Mouse (Mus musculus) neural tube, embryonic 12.5 days (tissue): Measurements from ENCODE around the gene Ubap2. TPM values are rescaled to one million over a fixed set of nuclear protein-coding genes. Genes with fewer than 3 reads are reported as not detected.

ENCODE experiments used
- ATAC-seq: fragments of 200-750 bp; cut with Nextera tagmentation; 2 replicates; pipeline ENCODE4 v1.8.0; 2017; ENCODE audit warnings: low read depth, mild to moderate bottlenecking, moderate TSS enrichment, moderate library complexity; ENCODE audit not compliant: low FRiP score
- H3K27ac ChIP-seq: fragments of 300-500 bp; sonication (generic); 2 replicates; pipeline ENCODE4 v1.5.1; 2016
- H3K27me3 ChIP-seq: fragments of 300-500 bp; sonication (generic); replicated peaks from 2 replicates; pipeline ENCODE4 v1.6.1; 2016; ENCODE audit warnings: mild to moderate bottlenecking
- H3K36me3 ChIP-seq: fragments of 300-500 bp; sonication (generic); 2 replicates; pipeline ENCODE4 v1.6.1; 2016; ENCODE audit warnings: mild to moderate bottlenecking
- H3K4me1 ChIP-seq: fragments of 300-500 bp; sonication (generic); 2 replicates; pipeline ENCODE4 v1.6.1; 2016
- H3K4me2 ChIP-seq: fragments of 300-500 bp; sonication (generic); replicated peaks from 2 replicates; pipeline ENCODE4 v1.6.1; 2016; ENCODE audit warnings: mild to moderate bottlenecking
- H3K4me3 ChIP-seq: fragments of 300-500 bp; sonication (generic); 2 replicates; pipeline ENCODE4 v1.5.1; 2016
- H3K9ac ChIP-seq: fragments of 300-500 bp; sonication (generic); 2 replicates; pipeline ENCODE4 v1.6.1; 2016; ENCODE audit warnings: mild to moderate bottlenecking
- H3K9me3 ChIP-seq: fragments of 300-500 bp; sonication (generic); 2 replicates; pipeline ENCODE4 v1.6.1; 2016; ENCODE audit warnings: mild to moderate bottlenecking
- WGBS: fragments of 180-500 bp; shearing (Covaris S2); methylation state at CpG from one replicate; pipeline ENCODE4 v1.1.7; 2016; 5-methylcytosine and 5-hydroxymethylcytosine counted together
- polyA plus RNA-seq: library from polyadenylated mRNA; unstranded; fragments of >200 nt; fragmentation: Nextera tagmentation; extraction: Ambion mirVana; gene quantifications from 2 replicates; pipeline ENCODE4 v1.2.1, GENCODE M21; 2016

Gene Ubap2
- polyA plus RNA-seq, 1 experiment from 2014 or later, result 78.4 TPM

GRCm38 (mm10) chr4:41151186-41151585, 123.8 kb downstream of the Ubap2 start:
- no peak for ATAC-seq
- Histone ChIP-seq H3K9ac (no peak overlapping the region), H3K36me3 (no peaks in the 10 kb centered on the region), H3K9me3 (no peaks in the 10 kb centered on the region), H3K4me3 (no peak overlapping the region), H3K4me1 (no peaks in the 10 kb centered on the region), H3K27ac (no peak overlapping the region), H3K27me3 (no peaks in the 10 kb centered on the region), H3K4me2 (no peak overlapping the region)
- WGBS, result 94% methylated on average over 7 of the region's 7 CpGs

- Histone ChIP-seq H3K27ac (no peak overlapping the region), H3K36me3 (no peaks in the 10 kb centered on the region), H3K4me1 (no peaks in the 10 kb centered on the region), H3K4me2 (no peak overlapping the region), H3K9me3 (no peaks in the 10 kb centered on the region), H3K9ac (no peak overlapping the region), H3K27me3 (no peaks in the 10 kb centered on the region), H3K4me3 (no peak overlapping the region)
- 85% methylated on average over 3 of the region's 3 CpGs for WGBS
- no peak for ATAC-seq
These were observed 125.1 kb downstream of the Ubap2 start for GRCm38 (mm10) chr4:41149891-41150290.

Other genes starting within 250 kb of the Ubap2 start
- gene Aqp7, start 227.0 kb downstream of the Ubap2 start, polyA plus RNA-seq, result not detected in 2 replicates
- gene Aqp3, start 177.0 kb downstream of the Ubap2 start, polyA plus RNA-seq, result 0.68 and 0.77 TPM in 2 replicates
- gene Nol6, start 150.7 kb downstream of the Ubap2 start, polyA plus RNA-seq, result 26.5 and 27.1 TPM in 2 replicates
- 92.7 and 108 TPM in 2 replicates for gene Ube2r2, start 139.4 kb downstream of the Ubap2 start, polyA plus RNA-seq
- gene Dcaf12, start 39.7 kb upstream of the Ubap2 start, polyA plus RNA-seq, result 75.6 and 76.3 TPM in 2 replicates
- 84.6 and 87.7 TPM in 2 replicates for gene Ubap1, start 73.9 kb upstream of the Ubap2 start, polyA plus RNA-seq
- gene Kif24, start 189.7 kb upstream of the Ubap2 start, polyA plus RNA-seq, result 10.0 TPM in 2 replicates
- 54.3 and 57.6 TPM in 2 replicates for gene Nudt2, start 190.0 kb upstream of the Ubap2 start, polyA plus RNA-seq
- gene AI464131, start 227.9 kb upstream of the Ubap2 start, polyA plus RNA-seq, result 6.4 and 8.9 TPM in 2 replicates
- gene 1110017D15Rik, start 242.2 kb upstream of the Ubap2 start, polyA plus RNA-seq, result 3.7 and 5.1 TPM in 2 replicates